Mouse (Mus musculus) limb, embryonic 10.5 days (tissue): ENCODE measurements around the gene Xpa. TPM values are rescaled to one million over a fixed set of nuclear protein-coding genes. Genes with fewer than 3 reads are reported as not detected.

ENCODE experiments used
- polyA plus RNA-seq: library from polyadenylated mRNA; unstranded; fragments of >200 nt; fragmentation: Nextera tagmentation; extraction: Ambion mirVana; gene quantifications from 2 replicates; pipeline ENCODE4 v1.2.1, GENCODE M21; 2016

Xpa gene
- polyA plus RNA-seq, 1 experiment from 2014 or later: 24.1 TPM

Other genes starting within 250 kb of the Xpa start
- 3.1 and 4.9 TPM in 2 replicates for gene Tdrd7, start 231.0 kb downstream of the Xpa start, polyA plus RNA-seq
- gene Tmod1, start 157.4 kb downstream of the Xpa start, polyA plus RNA-seq: 2.0 TPM in 2 replicates
- 118 and 129 TPM in 2 replicates for gene Ncbp1, start 57.7 kb downstream of the Xpa start, polyA plus RNA-seq
- 65.8 and 72.8 TPM in 2 replicates for gene Tstd2, start 57.6 kb downstream of the Xpa start, polyA plus RNA-seq
- gene Foxe1, start 147.3 kb upstream of the Xpa start, polyA plus RNA-seq: 0.35 TPM in 1 of 2 replicates, not detected in the other
- 11.5 and 11.9 TPM in 2 replicates for gene Trmo, start 193.1 kb upstream of the Xpa start, polyA plus RNA-seq
- 12.8 and 13.4 TPM in 2 replicates for gene Hemgn, start 217.2 kb upstream of the Xpa start, polyA plus RNA-seq